Mouse (Mus musculus) left cerebral cortex, adult 18-20 months (tissue): ENCODE data around the gene Naip2. TPM values are rescaled to one million over a fixed set of nuclear protein-coding genes. Genes with fewer than 3 reads are reported as not detected.
"Not testable (repeated sequence)": the region's sequence is repeated elsewhere in the genome, so short reads cannot be mapped to it uniquely, and the experiment has no call there.

Source experiments
- DNase-seq, 2 experiments: peaks; one replicate each; pipeline ENCODE4 v3.0.0; 2021 to 2022; ENCODE audit warnings: low spot score in 2 of 2, mixed read lengths in 1 of 2
- long read RNA-seq, 2 experiments: library from polyadenylated mRNA; stranded (forward); transcript quantifications; one replicate each; pipeline ENCODE4 v2.0.0; 2021
- total RNA-seq, 2 experiments: library from RNA; stranded (reverse); gene quantifications; 2 replicates each; pipeline ENCODE4 v1.2.3; 2021

Gene Naip2
- under 1 TPM; 0.59 to 0.63 TPM for total RNA-seq
- long read RNA-seq, experiment 1: 0 reads
- long read RNA-seq, experiment 2: 0 reads

GRCm38 (mm10) chr13:100201659-100202333 is at the start of gene Naip2:
Naip2 (minus strand) TSS chr13:100202092.
- DNase-seq: not testable (repeated sequence)

- not testable (repeated sequence) for DNase-seq
Measured at GRCm38 (mm10) chr13:100246896-100247519, 45.1 kb upstream of the Naip2 start.

- DNase-seq: not testable (repeated sequence)
Measured at GRCm38 (mm10) chr13:100246223-100246622, 44.3 kb upstream of the Naip2 start, which contains the start of gene Naip5. Naip5 (minus strand) TSS chr13:100246323.

GRCm38 (mm10) chr13:100243702-100244101 is 41.8 kb upstream of the Naip2 start:
- DNase-seq: no peak

- not testable (repeated sequence) for DNase-seq
Measured at GRCm38 (mm10) chr13:100213683-100214082, 11.8 kb upstream of the Naip2 start.

GRCm38 (mm10) chr13:100210540-100210939 is 8.6 kb upstream of the Naip2 start:
- no peak for DNase-seq

- DNase-seq: no peak
Measured at GRCm38 (mm10) chr13:100203319-100203718, 1.4 kb upstream of the Naip2 start.

GRCm38 (mm10) chr13:100200778-100201177 is 1.1 kb downstream of the Naip2 start:
- no peak for DNase-seq

- no peak for DNase-seq
Measured at GRCm38 (mm10) chr13:100195421-100195820, 6.5 kb downstream of the Naip2 start.

GRCm38 (mm10) chr13:100183111-100183510 is 18.8 kb downstream of the Naip2 start:
- DNase-seq: not testable (repeated sequence)

GRCm38 (mm10) chr13:100174360-100174759 is 27.5 kb downstream of the Naip2 start:
- DNase-seq: not testable (repeated sequence)

GRCm38 (mm10) chr13:100166378-100166777 is 35.5 kb downstream of the Naip2 start:
- not testable (repeated sequence) for DNase-seq

GRCm38 (mm10) chr13:100162467-100162866 is 39.4 kb downstream of the Naip2 start:
- DNase-seq: not testable (repeated sequence)

GRCm38 (mm10) chr13:100161171-100161870 is 40.6 kb downstream of the Naip2 start:
- DNase-seq: not testable (repeated sequence)

GRCm38 (mm10) chr13:100156624-100157023 is 45.3 kb downstream of the Naip2 start:
- no peak for DNase-seq

GRCm38 (mm10) chr13:100152659-100153058 is 49.2 kb downstream of the Naip2 start:
- DNase-seq: no peak

GRCm38 (mm10) chr13:100141646-100142314 is 60.1 kb downstream of the Naip2 start:
- no peak for DNase-seq

- DNase-seq: no peak
Measured at GRCm38 (mm10) chr13:100125258-100125643, 76.6 kb downstream of the Naip2 start.

GRCm38 (mm10) chr13:100124423-100125257 is 77.3 kb downstream of the Naip2 start, which contains the start of gene Smn1:
Smn1 (plus strand) TSS chr13:100124852.
- DNase-seq: peak; percentile 98 to 99

GRCm38 (mm10) chr13:100123970-100124369 is 77.9 kb downstream of the Naip2 start:
- no peak for DNase-seq
